Mouse (Mus musculus): ENCODE data around the gene Emcn.

Gene Emcn

GRCm38 (mm10) chr3:137340938-137341337 lies at the start of gene Emcn:
TSS of gene Emcn (plus strand) at chr3:137341067.
- DNase-seq: no peak

GRCm38 (mm10) chr3:137293174-137293591 lies 47.7 kb upstream of the Emcn start:
- peak in 1 of 2 experiments; percentile 6 for DNase-seq

- DNase-seq: no peak
Observed at GRCm38 (mm10) chr3:137298230-137298629, 42.6 kb upstream of the Emcn start.

GRCm38 (mm10) chr3:137300210-137300609 lies 40.7 kb upstream of the Emcn start:
- DNase-seq: no peak

GRCm38 (mm10) chr3:137301195-137301594 lies 39.7 kb upstream of the Emcn start:
- DNase-seq: no peak

GRCm38 (mm10) chr3:137302804-137303203 lies 38.1 kb upstream of the Emcn start:
- DNase-seq: no peak

GRCm38 (mm10) chr3:137309959-137310358 lies 30.9 kb upstream of the Emcn start:
- no peak for DNase-seq

- no peak for DNase-seq
Observed at GRCm38 (mm10) chr3:137312540-137312939, 28.3 kb upstream of the Emcn start.

GRCm38 (mm10) chr3:137313775-137314362 lies 27.0 kb upstream of the Emcn start:
- no peak for DNase-seq

- DNase-seq: no peak
Observed at GRCm38 (mm10) chr3:137318371-137318770, 22.5 kb upstream of the Emcn start.

- DNase-seq: no peak
Observed at GRCm38 (mm10) chr3:137319950-137320349, 20.9 kb upstream of the Emcn start.

- DNase-seq: no peak
Observed at GRCm38 (mm10) chr3:137322304-137322703, 18.6 kb upstream of the Emcn start.

GRCm38 (mm10) chr3:137329898-137330297 lies 11.0 kb upstream of the Emcn start:
- DNase-seq: no peak

- DNase-seq: no peak
Observed at GRCm38 (mm10) chr3:137330950-137331349, 9.9 kb upstream of the Emcn start.

- no peak for DNase-seq
Observed at GRCm38 (mm10) chr3:137332531-137332930, 8.3 kb upstream of the Emcn start.

GRCm38 (mm10) chr3:137335957-137336356 lies 4.9 kb upstream of the Emcn start:
- no peak for DNase-seq

GRCm38 (mm10) chr3:137343446-137343845 lies 2.6 kb downstream of the Emcn start:
- DNase-seq: no peak

GRCm38 (mm10) chr3:137351882-137352281 lies 11.0 kb downstream of the Emcn start:
- no peak for DNase-seq

GRCm38 (mm10) chr3:137356697-137357096 lies 15.8 kb downstream of the Emcn start:
- DNase-seq: no peak

- DNase-seq: no peak
Observed at GRCm38 (mm10) chr3:137367123-137367825, 26.4 kb downstream of the Emcn start.

- no peak for DNase-seq
Observed at GRCm38 (mm10) chr3:137367826-137368325, 27.0 kb downstream of the Emcn start.

GRCm38 (mm10) chr3:137372854-137373253 lies 32.0 kb downstream of the Emcn start:
- DNase-seq: no peak

GRCm38 (mm10) chr3:137382311-137382710 lies 41.4 kb downstream of the Emcn start:
- no peak for DNase-seq

- no peak for DNase-seq
Observed at GRCm38 (mm10) chr3:137395588-137395987, 54.7 kb downstream of the Emcn start.

Measured in lung, adult 18-20 months (tissue).